Mouse (Mus musculus) erythroblast, embryonic 14.5 days (primary cell): ENCODE data around the gene Nectin1.

Source experiments
- GATA1 ChIP-seq: IDR thresholded peaks from 2 replicates; pipeline ENCODE4 v1.6.1; 2012; ENCODE audit warnings: low read length, inconsistent platforms, mixed read lengths
- TAL1 ChIP-seq: IDR thresholded peaks from 3 replicates; pipeline ENCODE4 v1.6.1; 2012; ENCODE audit warnings: low read length, inconsistent platforms, mixed read lengths

DNA sequence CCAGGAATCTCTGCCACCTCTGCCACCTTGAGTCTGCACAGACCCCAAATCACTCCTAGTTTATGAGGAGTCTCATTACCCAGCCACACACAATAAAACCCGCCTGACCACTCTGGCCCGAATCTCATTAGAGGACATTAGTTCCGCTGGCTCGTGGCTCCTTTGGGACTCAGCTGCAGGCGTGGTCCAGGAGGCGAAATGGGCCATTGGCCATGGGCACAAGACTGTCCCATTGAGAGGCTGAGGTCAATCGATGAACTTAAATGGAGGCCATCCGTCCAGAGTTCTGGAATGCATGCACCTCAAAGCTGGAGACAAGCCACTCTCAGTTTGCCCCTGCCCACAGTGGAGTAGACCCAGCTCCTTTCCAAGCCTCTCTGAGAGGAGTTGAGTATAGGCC, 7.3 kb downstream of the Nectin1 start:
- no peak for TF ChIP-seq TAL1
- no peak for TF ChIP-seq GATA1
